Mouse (Mus musculus) Patski (cell line): ENCODE results near the gene Itgb1bp1. TPM values are rescaled to one million over a fixed set of nuclear protein-coding genes. Genes with fewer than 3 reads are reported as not detected.

ENCODE experiments used
- ATAC-seq: fragments of 100-300 bp; one replicate; pipeline ENCODE4 v1.8.0; 2021
- CTCF ChIA-PET: fragments of 350-600 bp; sonication (Branson Sonifier 250); formaldehyde crosslinking; loops from one replicate; lab custom pipeline; 2022; ENCODE audit warnings: inconsistent platforms; lab: Charles Lee
- POLR2A ChIA-PET: fragments of 350-600 bp; sonication (Branson Sonifier 250); formaldehyde crosslinking; loops from one replicate; lab custom pipeline; 2022; ENCODE audit warnings: antibody characterized with exemption, inconsistent platforms; lab: Charles Lee
- DNase-seq: peaks from one replicate; pipeline ENCODE4 v3.0.0-alpha.2; 2011; ENCODE audit warnings: low read depth, low spot score
- H3K27me3 ChIP-seq: fragments of 371-371 bp; one replicate; pipeline ENCODE4 v1.5.1; 2021
- CTCF ChIP-seq: fragments of 100-300 bp; IDR thresholded peaks from one replicate; pipeline ENCODE4 v1.5.1; 2021
- in situ Hi-C: fragments of 300-500 bp; cut with MboI; formaldehyde crosslinking; loops from 3 replicates; pipeline ENCODE4 v1.11.1; 2018; ENCODE audit warnings: low pct_unique_long_range_greater_than_20kb, mixed read lengths
- polyA plus RNA-seq: library from polyadenylated mRNA; unstranded; gene quantifications from one replicate; pipeline ENCODE4 v1.2.3, GENCODE M21; 2021

Itgb1bp1 gene
- polyA plus RNA-seq, 1 experiment from 2014 or later: 62.4 TPM

GRCm38 (mm10) chr12:21247711-21248392 is 38.2 kb downstream of the Itgb1bp1 start:
- POLR2A ChIA-PET: no interaction called here
- ATAC-seq (no peak), DNase-seq (no peak)
- no peak for TF ChIP-seq CTCF
- in situ Hi-C loops: no loop called here
- no peaks in the 10 kb centered on the region for H3K27me3 ChIP-seq
- CTCF ChIA-PET: no interaction called here

GRCm38 (mm10) chr12:21244375-21244960 is 41.6 kb downstream of the Itgb1bp1 start:
- in situ Hi-C loops: no loop called here
- ChIA-PET POLR2A (no interaction called here), CTCF (no interaction called here)
- H3K27me3 ChIP-seq: no peaks in the 10 kb centered on the region
- ATAC-seq: no peak
- no peak for TF ChIP-seq CTCF
- no peak for DNase-seq

- in situ Hi-C loops: no loop called here
- TF ChIP-seq CTCF: no peak
- DNase-seq (no peak), ATAC-seq (no peak)
- no peaks in the 10 kb centered on the region for H3K27me3 ChIP-seq
- ChIA-PET POLR2A (interaction anchor here (0.7 kb wide), 1 partner anchor 33 kb away, joined by 4 read pairs; no protein-coding TSS in a partner anchor), CTCF (no interaction called here)
Measured at GRCm38 (mm10) chr12:21241965-21242364, 44.1 kb downstream of the Itgb1bp1 start.

GRCm38 (mm10) chr12:21234560-21234959 is 51.5 kb downstream of the Itgb1bp1 start:
- in situ Hi-C loops: no loop called here

GRCm38 (mm10) chr12:21233727-21234126 is 52.4 kb downstream of the Itgb1bp1 start:
- H3K27me3 ChIP-seq: no peaks in the 10 kb centered on the region
- CTCF ChIA-PET: no interaction called here
- no peak for TF ChIP-seq CTCF
- DNase-seq: no peak
- in situ Hi-C loops: no loop called here
- POLR2A ChIA-PET: no interaction called here
- ATAC-seq: no peak

More at GRCm38 (mm10) chr12:21234560-21234959, 51.5 kb downstream of the Itgb1bp1 start:
- DNase-seq: no peak
- ChIA-PET CTCF (no interaction called here), POLR2A (no interaction called here)
- ATAC-seq: peak; percentile 62
- no peaks in the 10 kb centered on the region for H3K27me3 ChIP-seq
- no peak for TF ChIP-seq CTCF

- TF ChIP-seq CTCF: no peak
- in situ Hi-C loops: no loop called here
- no peak for ATAC-seq
Measured at GRCm38 (mm10) chr12:21229076-21229918, 56.8 kb downstream of the Itgb1bp1 start.

GRCm38 (mm10) chr12:21228650-21229049 is 57.4 kb downstream of the Itgb1bp1 start:
- no peak for DNase-seq
- no peak for TF ChIP-seq CTCF
- in situ Hi-C loops: no loop called here
- ChIA-PET POLR2A (no interaction called here), CTCF (interaction anchor here (2.0 kb wide), 2 partner anchors 9 to 11 kb away, joined by 5 to 8 read pairs; no protein-coding TSS in a partner anchor)
- H3K27me3 ChIP-seq: no peaks in the 10 kb centered on the region
- ATAC-seq: no peak

More at GRCm38 (mm10) chr12:21229076-21229918, 56.8 kb downstream of the Itgb1bp1 start:
- ChIA-PET POLR2A (no interaction called here), CTCF (no interaction called here)
- H3K27me3 ChIP-seq: no peaks in the 10 kb centered on the region
- DNase-seq: no peak

GRCm38 (mm10) chr12:21227076-21227980 is 58.8 kb downstream of the Itgb1bp1 start:
- peak; percentile 73 for DNase-seq

GRCm38 (mm10) chr12:21226316-21226715 is 59.8 kb downstream of the Itgb1bp1 start:
- no peaks in the 10 kb centered on the region for H3K27me3 ChIP-seq
- TF ChIP-seq CTCF: no peak
- in situ Hi-C loops: no loop called here
- no peak for DNase-seq
- CTCF ChIA-PET: interaction anchor here (1.5 to 2.0 kb wide), 3 partner anchors 9 to 21 kb away, joined by 5 to 8 read pairs (median 5); no protein-coding TSS in a partner anchor
- ATAC-seq: no peak
- POLR2A ChIA-PET: interaction anchor here (0.7 kb wide), 1 partner anchor 18 kb away, joined by 3 read pairs; no protein-coding TSS in a partner anchor

More at GRCm38 (mm10) chr12:21227076-21227980, 58.8 kb downstream of the Itgb1bp1 start:
- in situ Hi-C loops: no loop called here
- ChIA-PET CTCF (interaction anchor here (0.7 to 2.0 kb wide), 7 partner anchors 10 to 152 kb away, joined by 3 to 8 read pairs (median 5); no protein-coding TSS in a partner anchor), POLR2A (interaction anchor here (1.1 kb wide), 1 partner anchor 20 kb away, joined by 3 read pairs; no protein-coding TSS in a partner anchor)
- no peaks in the 10 kb centered on the region for H3K27me3 ChIP-seq
- peak; percentile 57 for TF ChIP-seq CTCF
- peak; percentile 87 for ATAC-seq
